Mouse (Mus musculus): ENCODE data around the gene Gm11077. TPM values are rescaled to one million over a fixed set of nuclear protein-coding genes. Genes with fewer than 3 reads are reported as not detected.

Gene Gm11077
- total RNA-seq, 2 experiments from 2014 or later = not detected

- no peak for DNase-seq (ENCODE audit: low spot score in 2 of 2)
Measured at GRCm38 (mm10) chr6:140745586-140745985, 16.5 kb downstream of the Gm11077 start.

GRCm38 (mm10) chr6:140747591-140747990 lies 18.5 kb downstream of the Gm11077 start:
- no peak for DNase-seq (ENCODE audit: low spot score in 2 of 2)

GRCm38 (mm10) chr6:140750371-140751080 lies 21.4 kb downstream of the Gm11077 start:
- no peak for DNase-seq (ENCODE audit: low spot score in 2 of 2)

GRCm38 (mm10) chr6:140766365-140766764 lies 37.3 kb downstream of the Gm11077 start:
- peak; percentile 50 to 62 for DNase-seq (ENCODE audit: low spot score in 2 of 2)

GRCm38 (mm10) chr6:140767237-140767636 lies 38.2 kb downstream of the Gm11077 start:
- no peak for DNase-seq (ENCODE audit: low spot score in 2 of 2)

- peak in 1 of 2 experiments; percentile 21 for DNase-seq (ENCODE audit: low spot score in 2 of 2)
Measured at GRCm38 (mm10) chr6:140768180-140768579, 39.1 kb downstream of the Gm11077 start.

GRCm38 (mm10) chr6:140768859-140769640 lies 40.0 kb downstream of the Gm11077 start:
- DNase-seq (ENCODE audit: low spot score in 2 of 2) = no peak

GRCm38 (mm10) chr6:140776274-140776673 lies 47.2 kb downstream of the Gm11077 start:
- DNase-seq (ENCODE audit: low spot score in 2 of 2) = no peak

- DNase-seq (ENCODE audit: low spot score in 2 of 2) = no peak
Measured at GRCm38 (mm10) chr6:140782524-140782923, 53.4 kb downstream of the Gm11077 start.

- DNase-seq (ENCODE audit: low spot score in 2 of 2) = no peak
Measured at GRCm38 (mm10) chr6:140786058-140786457, 57.0 kb downstream of the Gm11077 start.

GRCm38 (mm10) chr6:140789850-140790249 lies 60.8 kb downstream of the Gm11077 start:
- DNase-seq (ENCODE audit: low spot score in 2 of 2) = peak in 1 of 2 experiments; percentile 29

- DNase-seq (ENCODE audit: low spot score in 2 of 2) = no peak
Measured at GRCm38 (mm10) chr6:140793676-140794262, 64.7 kb downstream of the Gm11077 start.

GRCm38 (mm10) chr6:140798841-140799240 lies 69.8 kb downstream of the Gm11077 start:
- DNase-seq (ENCODE audit: low spot score in 2 of 2) = no peak

- DNase-seq (ENCODE audit: low spot score in 2 of 2) = peak in 1 of 2 experiments; percentile 23
Measured at GRCm38 (mm10) chr6:140799435-140800040, 70.5 kb downstream of the Gm11077 start.

- no peak for DNase-seq (ENCODE audit: low spot score in 2 of 2)
Measured at GRCm38 (mm10) chr6:140800587-140800986, 71.5 kb downstream of the Gm11077 start.

Other genes with a start within 250 kb of the Gm11077 start
- gene Aebp2, start 106.6 kb upstream of the Gm11077 start, total RNA-seq (2021) = 10 to 100 TPM; 45.9 to 47.1 TPM

All from layer of hippocampus, postnatal 10 days (tissue).